Mouse (Mus musculus) brain, embryonic 14.5 days (tissue): ENCODE results near the gene Stra6.

Experiments used
- CTCF ChIP-seq: fragments of 200-500 bp; IDR thresholded peaks from 2 replicates; pipeline ENCODE4 v1.5.1; 2012; ENCODE audit warnings: inconsistent platforms, mild to moderate bottlenecking, moderate library complexity, borderline replicate concordance; ENCODE audit not compliant: insufficient read depth, insufficient read length; ENCODE audit errors: extremely low read depth
- POLR2A ChIP-seq: fragments of 200-500 bp; IDR thresholded peaks from 2 replicates; pipeline ENCODE4 v1.6.1; 2012; ENCODE audit warnings: mild to moderate bottlenecking, inconsistent platforms, borderline replicate concordance; ENCODE audit not compliant: poor library complexity, insufficient read depth, insufficient read length, severe bottlenecking; ENCODE audit errors: extremely low read depth

DNA sequence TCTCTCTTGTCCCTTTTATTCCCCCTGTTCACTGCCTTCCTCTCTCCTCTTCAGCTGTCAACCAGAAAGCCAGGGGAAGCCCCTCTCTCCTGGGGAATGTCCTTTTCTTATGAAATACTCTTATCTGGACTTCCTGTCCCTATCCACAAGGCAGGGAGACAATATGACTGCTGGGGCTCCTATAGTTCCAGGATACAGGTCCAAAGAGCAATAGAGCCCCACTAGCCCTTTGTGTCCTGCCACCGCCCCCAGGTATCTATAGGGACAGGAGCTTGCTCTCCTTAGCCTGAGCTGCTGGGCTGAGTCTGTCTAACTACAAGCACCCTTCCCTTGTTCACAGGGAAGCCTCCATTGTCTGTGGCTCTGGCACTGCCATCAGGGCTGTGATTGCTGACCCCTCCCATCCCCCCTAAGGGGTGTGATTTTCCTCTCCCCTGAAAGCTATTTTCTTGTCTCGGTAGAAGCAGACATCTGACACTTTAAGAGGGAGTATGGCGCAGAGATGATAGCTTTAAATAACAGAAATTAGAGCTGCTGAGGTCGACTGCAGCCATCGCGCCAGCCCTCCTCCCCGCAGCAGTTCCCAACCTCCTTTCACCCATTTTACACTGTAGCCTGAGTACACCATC lies 51.8 kb downstream of the Stra6 start:
- TF ChIP-seq CTCF (no peak), POLR2A (no peak)
